Mouse (Mus musculus) monocyte, adult 5-6 weeks (primary cell): Measurements from ENCODE around the gene Acacb. TPM values are rescaled to one million over a fixed set of nuclear protein-coding genes. Genes with fewer than 3 reads are reported as not detected.

Source experiments
- ATAC-seq: fragments of 153-309, 156-312 bp; replicated peaks from 2 replicates; pipeline ENCODE4 v1.8.0; 2017; ENCODE audit warnings: mild to moderate bottlenecking; ENCODE audit not compliant: low TSS enrichment, insufficient number of reproducible peaks, severe bottlenecking, poor library complexity, low FRiP score
- total RNA-seq: library from RNA; stranded (forward); fragments of 200-1000, 200-491, 200-594 nt; gene quantifications from 3 replicates; pipeline ENCODE4 v1.2.3, GENCODE M21; 2017

Acacb gene
- 0.10 to 0.21 TPM (median 0.19 TPM) in 3 replicates for total RNA-seq

DNA sequence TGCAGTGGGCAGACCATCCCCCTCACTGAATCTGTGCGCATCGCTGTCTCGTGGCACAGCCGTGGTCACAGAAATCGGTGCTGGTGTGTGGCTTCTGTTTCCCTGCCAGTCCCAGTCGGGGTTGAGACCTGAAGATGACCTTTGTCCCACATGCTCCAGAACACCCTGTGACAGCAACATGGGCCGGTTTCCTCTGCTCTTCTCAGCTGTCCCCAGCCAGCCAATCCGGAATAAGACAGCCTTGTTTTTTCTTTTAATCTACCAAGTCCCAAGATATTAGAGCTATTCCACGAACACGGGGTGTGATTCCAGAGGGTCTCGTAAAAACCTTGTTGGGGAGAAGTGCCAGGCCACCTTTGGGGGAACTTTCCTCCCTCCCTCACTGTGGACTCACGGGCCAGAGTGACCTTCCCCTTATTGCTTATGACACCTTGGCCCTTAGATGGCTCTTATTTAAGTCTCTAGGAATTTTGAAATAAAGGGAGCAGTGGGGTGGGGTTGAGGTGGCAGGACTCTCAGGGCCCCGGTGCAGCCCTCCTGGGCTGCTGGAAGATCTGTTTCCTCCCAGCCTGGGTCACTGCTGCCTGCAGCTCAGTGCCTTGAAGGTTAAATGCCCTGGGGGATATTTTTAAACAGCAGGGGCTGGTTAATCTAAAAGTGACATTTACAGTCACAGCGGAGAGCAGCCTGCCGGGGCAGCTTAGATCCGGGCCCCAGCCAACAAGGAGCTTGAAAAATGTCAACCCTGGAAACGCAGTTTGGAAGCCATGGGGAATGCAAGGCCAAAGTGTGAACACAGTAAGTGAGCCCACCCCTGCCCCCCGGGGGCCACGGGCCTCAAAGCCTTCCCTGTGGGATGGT is at the start of gene Acacb:
TSS of gene Acacb (plus strand) at position 508 of the 861 bp plus-strand sequence.
- ATAC-seq, result no peak

DNA sequence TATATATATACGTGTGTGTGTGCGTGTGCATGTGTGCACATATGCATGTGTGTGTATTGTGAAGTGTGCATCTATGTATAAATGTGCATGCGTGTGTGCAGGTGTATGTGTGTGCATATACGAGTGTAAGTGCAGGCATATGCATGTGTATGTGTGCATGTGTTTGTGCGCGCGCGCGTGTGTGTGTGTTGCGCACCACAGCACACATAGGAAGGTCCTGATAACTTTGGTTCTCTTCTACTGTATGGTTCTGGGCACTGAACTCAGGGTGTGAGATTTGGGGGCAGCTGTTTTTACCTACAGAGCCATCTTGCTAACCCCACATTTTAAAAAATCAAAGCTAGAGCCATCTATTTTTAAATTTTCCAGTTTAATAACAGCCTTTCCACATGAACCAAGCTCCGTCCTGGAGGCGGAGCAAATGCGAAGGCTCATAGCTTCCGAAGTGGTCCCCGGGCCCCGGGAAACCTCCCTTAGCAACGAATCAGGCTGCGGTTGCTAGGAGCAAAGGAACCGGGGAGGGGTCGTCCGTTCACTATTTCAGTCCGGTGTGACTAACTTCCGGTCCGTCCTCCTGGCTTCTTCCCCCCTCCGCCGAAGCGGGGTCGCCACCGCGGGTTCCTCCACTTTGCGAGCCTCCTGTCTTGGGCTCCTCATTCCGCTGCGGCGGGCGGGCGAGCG is 46.5 kb upstream of the Acacb start:
- peak; percentile 93 for ATAC-seq

DNA sequence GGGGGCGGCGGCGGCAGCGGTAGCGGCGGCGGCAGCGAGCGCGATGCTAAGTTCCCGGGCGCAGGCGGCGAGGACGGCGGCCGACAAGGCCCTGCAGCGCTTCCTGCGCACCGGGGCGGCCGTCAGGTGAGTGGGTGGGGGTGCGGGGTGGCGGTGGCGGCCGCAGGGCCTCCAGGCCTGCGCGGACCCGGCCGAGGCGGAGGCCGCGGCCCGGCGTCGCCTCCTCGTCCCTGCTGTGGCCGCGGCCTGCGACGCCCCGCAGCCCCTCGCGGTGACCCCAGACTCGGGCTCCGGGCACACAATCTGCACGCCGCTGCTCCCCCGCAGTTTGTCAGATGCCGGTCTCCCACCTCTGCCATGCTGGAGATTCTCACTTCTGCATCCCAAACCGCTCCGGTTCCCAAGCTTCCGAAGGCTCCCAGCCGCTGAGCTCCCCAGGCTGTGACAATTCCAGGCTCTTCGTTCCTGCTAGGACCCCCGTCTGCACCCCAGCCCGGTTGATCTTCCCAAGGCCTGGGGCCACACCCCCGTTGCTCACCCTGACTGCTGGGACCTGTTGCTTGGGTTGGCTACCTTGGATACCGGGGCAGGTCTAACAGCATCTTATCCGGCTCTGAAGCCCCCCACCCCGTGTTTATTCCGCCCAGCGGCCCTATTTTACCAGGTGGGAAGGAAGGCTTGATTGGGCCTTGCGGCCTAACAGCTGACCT is 45.8 kb upstream of the Acacb start:
- no peak for ATAC-seq

DNA sequence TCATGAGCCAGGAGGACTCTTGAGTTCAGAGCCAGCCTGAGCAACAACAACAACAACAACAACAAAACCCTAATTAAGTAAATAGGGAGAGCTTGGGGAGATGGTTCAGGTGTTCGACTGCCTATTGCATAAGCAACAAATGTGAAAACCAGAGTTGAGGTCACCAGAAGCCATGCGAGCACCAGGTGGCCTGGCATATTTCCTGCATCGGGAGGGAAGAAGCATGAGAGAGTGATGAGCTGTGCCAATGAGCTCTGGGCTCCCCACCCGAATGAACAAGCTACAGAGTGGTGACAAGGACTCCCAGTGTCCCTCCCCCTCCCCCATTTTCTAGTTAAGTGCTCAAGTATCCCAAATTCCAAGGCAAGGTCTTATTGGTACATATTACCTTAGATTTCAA is 44.5 kb upstream of the Acacb start:
- no peak for ATAC-seq

DNA sequence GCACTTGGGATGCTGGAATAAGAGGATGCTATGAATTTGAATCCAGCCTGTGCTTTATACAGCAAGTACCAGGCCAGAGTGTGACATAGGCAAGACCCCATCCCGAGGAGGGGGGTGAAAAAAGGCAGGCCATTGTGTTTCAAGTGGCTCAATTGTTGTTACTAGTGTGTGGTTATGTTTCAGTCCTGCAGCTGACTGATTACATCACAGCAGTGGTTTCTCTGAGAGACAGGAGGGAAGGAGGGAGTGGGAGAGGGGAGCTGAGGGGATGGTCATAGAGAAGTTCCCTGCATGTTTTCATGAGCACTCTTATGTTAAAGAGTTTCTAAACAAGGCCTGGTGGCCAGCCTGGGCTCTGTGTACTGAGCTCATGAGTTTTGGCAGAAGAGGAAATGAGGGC is 43.5 kb upstream of the Acacb start:
- ATAC-seq, result no peak

DNA sequence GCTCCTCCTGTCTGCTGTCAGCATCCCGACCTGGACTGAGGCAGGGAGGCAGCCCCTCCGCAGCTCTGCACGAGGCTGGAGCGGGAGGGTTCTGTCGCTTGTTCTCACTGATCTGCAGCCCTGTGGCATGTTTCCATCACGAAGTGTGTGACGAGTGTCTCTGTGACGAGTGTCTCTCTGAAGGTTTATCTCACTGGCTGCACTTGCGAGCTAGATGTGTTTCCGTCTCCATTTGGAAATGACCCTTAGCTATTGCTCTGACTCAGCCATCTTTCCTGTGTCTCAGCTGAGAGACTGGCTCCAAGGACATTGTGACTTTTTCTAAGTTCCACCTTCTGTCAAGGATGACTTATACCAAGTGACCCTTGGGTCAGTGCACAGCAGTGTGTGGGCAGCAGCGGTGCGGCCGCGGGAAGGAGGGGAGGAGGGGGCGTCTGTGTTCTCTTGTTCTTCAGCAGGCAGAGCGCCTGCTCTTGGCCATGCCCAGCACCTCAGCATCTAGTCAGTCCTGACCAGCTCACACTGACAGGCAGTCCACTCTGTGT is 39.9 kb upstream of the Acacb start:
- no peak for ATAC-seq

DNA sequence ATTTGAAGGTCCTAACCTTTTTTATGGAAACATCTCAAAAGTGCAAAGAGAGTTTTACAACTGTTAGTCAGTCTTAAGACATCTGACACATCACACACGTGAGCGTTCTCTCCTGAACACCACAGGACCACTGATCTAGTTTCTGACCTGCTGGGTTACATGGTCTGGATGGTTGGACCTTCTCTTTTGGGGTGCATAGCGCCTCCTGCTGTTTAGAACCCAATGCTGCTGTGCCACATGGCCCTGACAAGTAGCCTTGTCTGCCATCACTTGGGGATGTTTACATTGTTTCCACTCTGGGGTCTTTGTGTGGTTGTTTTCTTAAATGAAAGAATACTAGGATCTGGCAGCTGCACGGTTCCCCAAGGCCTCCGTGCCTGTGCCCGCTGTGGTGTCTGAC is 33.0 kb upstream of the Acacb start:
- no peak for ATAC-seq

DNA sequence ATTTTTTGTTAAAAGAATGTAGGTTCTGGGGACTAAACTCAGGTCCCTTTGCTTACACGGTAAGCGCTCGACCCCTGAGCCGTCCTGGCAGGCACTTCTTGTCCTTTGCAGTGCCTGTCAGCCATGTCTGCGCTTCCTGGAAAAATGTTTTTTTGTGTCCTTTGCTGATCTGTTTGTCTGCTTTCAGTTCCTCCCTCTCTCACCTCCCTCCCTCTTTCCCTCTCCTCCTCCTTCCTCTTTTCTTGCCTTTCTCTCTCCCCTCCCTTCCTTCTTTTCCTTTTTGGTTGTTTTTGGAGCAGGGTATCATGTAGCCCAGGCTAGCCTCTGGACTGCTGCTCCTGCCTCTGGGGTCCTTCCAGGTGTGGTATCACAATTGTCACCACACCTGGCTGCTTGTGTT is 31.3 kb upstream of the Acacb start:
- ATAC-seq, result no peak

DNA sequence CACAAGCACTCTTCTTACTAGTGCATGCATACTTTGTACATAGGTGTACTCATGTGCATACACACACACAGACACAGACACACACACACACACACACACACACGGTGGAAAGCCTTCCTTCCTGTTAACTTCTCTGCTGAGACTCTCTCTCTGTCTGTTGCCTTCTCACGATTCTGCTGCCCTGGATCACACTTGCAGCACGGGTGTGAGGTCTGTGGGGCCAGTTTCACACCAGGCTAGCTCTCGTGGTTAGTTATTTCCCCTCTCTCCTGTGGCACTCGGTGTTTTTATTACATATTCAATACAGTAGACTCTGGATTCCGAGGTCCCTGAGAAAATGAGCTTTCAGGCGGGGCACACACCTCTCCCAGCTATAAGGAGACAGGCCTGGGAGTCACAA is 29.7 kb upstream of the Acacb start:
- ATAC-seq, result peak; percentile 51; the same call in 1 of the 2 replicates

DNA sequence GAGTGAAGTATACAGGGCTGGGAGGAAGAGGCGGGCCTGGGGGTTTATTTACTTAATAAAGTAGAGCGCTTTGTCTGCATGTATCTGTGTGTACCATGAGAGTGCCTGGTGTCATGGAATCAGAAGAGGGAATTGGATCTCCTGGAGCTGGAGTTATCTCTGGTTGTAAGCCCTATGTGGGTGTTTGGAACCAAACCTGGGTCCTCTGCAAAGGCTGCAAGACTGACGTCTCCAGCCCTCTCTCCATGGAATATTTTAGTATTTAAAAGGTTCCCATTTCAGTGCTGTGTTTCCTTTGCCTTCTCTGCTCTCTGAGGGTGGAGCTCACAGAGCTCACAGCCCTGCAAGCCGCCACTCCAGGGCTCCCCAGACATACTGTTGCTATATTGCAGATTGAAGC is 26.5 kb upstream of the Acacb start:
- no peak for ATAC-seq

DNA sequence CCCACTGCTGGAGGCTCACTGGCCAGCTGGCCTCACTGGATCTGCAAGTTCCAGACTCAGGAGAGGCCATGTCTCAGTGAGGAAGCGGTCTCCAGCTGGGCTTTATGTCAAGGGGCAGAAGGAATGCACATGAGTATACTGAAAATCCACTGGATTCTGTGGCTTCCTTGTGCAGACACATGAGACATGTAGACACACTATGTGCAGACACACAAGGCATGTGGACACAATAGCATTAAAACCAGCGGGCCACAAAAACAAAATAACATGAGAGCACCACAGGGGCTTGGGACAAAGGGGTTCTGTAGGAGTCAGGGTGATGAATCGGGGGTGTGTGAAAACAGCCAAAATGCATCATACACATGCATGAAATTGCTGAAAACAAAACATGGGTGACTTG is 20.3 kb upstream of the Acacb start:
- no peak for ATAC-seq

DNA sequence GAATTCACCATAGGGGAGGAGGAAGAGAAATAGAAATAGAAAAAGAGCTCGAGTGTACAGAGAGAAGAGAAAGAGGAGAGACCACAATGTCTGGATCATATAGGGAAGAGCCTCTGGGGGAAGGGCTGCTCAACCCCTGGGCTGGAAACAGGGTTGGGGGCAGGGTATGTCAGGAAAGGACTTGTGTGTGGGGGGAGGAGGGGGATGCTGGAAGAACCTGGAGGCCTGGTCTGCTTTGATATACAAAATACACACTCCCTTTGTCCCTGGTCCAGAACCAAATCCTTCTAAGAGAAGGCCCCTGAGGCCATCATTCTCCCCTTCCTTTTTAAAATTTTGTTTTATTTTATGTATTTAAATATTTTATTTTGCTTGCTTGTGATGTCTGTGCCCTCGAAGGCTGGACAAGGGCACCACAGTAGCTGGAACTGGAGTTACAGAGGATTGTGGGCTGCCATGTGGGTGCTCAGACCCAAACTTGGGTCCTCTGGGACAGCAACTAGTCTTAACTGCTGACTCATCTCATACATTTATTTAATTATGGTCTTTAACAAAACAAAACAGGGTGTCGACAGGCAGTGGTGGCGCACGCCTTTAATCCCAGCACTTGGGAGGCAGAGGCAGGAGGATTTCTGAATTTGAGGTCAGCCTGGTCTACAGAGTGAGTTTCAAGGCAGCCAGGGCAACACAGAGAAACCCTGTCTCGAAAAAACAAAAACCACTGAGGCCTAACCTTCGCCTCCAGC is 19.7 kb upstream of the Acacb start:
- no peak for ATAC-seq

DNA sequence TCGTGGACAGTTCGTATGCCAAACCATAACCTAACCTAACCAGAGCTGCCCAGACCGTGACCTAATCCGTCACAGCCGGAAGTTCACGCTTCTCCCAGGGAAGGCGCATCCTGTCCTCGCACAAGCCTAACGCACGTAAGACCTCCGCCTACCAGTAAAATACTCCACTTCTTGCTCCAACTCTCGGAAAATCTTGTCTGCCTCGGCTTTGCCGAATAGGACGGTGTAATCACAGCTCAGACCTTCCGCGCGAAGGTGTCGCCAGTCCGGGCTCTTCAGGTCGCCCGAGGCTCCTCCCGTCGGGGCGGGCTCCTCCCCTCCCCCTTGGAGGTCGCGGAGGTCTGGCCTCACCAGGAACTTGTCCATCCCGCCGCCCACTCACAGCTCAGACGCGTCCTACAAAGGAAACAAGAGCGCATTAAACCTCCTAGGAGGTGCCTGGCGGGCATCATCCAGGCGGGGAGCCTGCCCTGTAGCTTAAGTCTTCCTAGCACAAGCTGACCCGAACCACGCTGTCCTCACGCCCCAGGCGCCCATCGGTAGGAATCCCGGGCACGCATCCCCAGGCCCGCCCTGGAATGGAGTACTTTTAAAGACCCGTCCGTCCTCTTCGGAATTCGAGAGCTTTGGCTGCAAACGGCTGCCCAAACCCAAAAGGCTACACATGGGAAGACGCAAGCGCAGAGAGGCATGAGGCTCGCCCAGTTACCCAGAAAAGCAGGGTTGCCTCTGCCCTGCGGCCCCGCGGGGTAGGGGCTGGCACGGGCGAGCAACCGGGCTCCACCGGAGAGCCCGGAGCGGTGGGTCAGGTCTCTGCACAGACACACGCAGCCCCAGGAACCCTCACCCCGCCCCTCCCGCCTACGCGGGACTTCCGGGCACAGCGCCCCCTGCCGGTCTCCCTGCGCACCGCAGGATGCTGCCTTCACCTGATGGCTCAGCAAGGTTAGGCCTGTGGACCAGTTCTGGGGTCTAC is 18.7 kb upstream of the Acacb start, which contains the start of gene Alkbh2:
TSS of gene Alkbh2 (minus strand) at position 845 of the 976 bp plus-strand sequence.
- ATAC-seq, result 0 out of 2 replicates have a peak, but pooled peaks have one; percentile 38

DNA sequence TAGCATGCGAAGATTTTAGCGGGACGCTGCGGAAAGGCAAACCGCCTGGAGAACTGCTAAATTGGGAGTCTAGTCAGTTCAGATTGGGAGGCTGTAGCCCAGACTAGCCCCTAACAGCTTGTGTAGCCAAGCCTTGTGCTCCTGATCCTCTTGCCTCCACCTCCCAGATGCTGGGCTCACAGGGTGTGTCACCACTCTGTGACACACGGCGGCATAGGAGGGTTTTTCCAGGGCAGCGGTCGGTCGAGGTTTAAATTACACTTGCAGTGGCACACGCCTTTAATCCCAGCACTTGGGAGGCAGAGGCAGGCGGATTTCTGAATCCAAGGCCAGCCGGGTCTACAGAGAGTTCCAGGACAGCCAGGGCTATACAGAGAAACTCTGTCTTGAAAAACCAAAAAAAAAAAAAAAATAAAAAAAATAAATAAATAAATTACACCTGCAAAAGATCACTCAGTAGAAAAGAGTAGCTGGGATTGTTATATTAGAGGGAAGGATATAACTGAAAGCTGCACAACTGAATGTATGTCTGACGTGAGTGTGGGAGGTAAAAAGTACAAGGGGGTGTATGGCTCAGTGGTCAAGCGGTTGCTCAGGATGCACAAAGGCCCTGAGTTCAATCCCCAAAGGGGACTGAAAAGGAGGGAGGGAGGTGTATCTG is 16.7 kb upstream of the Acacb start:
- ATAC-seq, result no peak

DNA sequence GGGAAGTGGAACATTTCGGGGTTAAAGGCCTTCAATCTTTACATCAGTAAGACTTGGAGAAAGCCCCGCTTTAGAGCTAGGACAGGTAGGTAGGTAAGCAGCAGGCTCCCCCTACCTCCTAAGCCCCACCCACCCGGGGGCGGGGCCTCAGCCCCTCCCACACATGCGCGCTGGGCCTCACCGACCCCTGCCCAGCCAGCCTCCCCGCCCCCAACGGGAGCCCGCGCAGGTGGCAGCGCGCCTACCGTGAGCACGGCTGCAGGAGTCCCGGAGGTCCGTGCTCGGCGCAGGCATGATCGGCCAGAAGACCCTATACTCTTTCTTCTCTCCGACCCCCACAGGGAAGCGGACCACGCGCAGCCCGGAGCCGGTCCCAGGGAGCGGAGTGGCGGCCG is 16.1 kb upstream of the Acacb start, which contains the start of gene Ung:
TSS of gene Ung (plus strand) at position 176 of the 395 bp plus-strand sequence.
- ATAC-seq, result no peak

DNA sequence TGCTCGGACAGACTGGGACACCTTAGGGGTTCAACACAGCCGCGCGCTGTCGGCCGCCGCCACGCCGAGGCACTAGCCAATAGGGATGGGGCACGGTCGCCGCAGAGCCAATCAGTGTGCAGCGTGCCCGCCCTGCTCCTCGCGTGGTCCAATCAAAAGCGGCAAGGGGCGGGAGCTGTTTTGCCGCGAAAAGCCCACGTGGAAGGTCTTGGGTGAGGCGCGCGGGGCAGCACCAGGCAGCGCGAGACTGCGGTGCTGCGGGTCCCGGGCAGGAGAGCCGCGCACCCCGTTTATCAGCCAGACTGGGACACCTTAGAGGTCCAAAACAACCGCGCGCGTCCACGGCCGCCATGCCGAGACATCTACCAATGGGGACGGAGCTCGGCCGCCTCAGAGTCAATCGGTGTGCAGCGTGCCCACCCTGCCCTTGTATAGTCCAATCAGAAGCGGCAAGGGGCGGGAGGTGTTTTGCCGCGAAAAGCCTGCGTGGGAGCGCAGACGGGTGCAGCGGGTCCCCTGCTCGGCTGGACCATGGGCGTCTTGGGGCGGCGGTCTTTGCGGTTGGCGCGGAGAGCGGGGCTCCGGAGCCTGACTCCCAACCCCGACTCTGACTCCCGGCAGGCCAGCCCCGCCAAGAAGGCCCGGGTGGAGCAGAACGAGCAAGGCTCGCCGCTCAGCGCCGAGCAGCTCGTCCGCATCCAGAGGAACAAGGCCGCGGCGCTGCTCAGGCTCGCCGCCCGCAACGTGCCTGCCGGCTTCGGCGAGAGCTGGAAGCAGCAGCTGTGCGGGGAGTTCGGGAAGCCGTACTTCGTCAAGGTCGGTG is 15.4 kb upstream of the Acacb start:
- peak; percentile 84 for ATAC-seq
